Mouse (Mus musculus): Measurements from ENCODE around the gene Aqp2.
A peak's percentile ranks its signal among the peaks of the same experiment; 100 is the strongest.

Gene Aqp2

GRCm38 (mm10) chr15:99590429-99591084 is 11.7 kb downstream of the Aqp2 start, which contains the start of gene Aqp5:
Gene Aqp5, plus strand, starts transcription at chr15:99590782.
- DNase-seq (ENCODE audit: low spot score) = no peak

GRCm38 (mm10) chr15:99592177-99592576 is 13.3 kb downstream of the Aqp2 start:
- DNase-seq (ENCODE audit: low spot score) = no peak

DNA sequence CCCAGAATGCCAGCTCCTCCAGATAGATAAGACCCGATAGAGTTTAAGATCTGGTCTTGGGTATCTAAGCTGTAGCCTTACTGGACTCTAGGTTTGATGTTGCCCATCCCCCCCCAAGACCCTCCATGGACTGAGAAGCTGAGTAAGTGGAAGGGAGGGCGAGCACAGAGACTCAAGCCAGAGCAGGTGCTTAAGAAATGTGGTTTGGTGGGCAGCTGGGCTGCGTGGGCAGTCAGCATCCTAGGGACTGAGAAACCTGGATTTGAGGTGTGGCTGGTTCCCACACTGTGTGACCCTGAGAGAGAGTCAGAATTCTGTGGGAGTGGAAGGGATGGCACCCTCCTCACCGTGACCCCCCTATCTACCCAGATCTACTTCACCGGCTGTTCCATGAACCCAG is 14.0 kb downstream of the Aqp2 start:
- no peak for DNase-seq (ENCODE audit: low spot score)

- DNase-seq (ENCODE audit: low spot score) = no peak
Observed at GRCm38 (mm10) chr15:99594951-99595350, 16.1 kb downstream of the Aqp2 start.

GRCm38 (mm10) chr15:99596056-99596687 is 17.3 kb downstream of the Aqp2 start:
- DNase-seq (ENCODE audit: low spot score) = peak; percentile 75

DNA sequence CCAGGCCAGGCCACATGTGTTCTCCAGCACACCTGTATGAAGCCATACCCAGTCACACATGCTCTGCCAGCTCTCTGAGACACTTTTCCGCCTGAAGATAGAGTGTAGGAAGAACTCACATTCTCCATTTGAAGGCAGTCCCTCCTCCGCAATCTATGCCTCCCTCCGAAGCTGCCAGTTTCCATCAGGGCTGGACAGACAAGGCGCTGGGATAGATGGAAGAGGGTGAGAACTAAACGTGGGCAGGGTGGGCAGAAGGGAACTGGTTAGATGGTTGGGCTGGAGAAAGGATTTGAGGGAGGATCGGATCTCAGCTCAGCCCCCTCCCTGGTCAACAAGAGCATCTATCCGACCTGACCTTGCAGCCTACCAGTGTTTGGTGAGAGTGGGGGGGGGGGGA is 18.0 kb downstream of the Aqp2 start:
- no peak for DNase-seq (ENCODE audit: low spot score)

- no peak for DNase-seq (ENCODE audit: low spot score)
Observed at GRCm38 (mm10) chr15:99597596-99597995, 18.7 kb downstream of the Aqp2 start.

- DNase-seq (ENCODE audit: low spot score) = no peak
Observed at GRCm38 (mm10) chr15:99599245-99600070, 20.6 kb downstream of the Aqp2 start.

DNA sequence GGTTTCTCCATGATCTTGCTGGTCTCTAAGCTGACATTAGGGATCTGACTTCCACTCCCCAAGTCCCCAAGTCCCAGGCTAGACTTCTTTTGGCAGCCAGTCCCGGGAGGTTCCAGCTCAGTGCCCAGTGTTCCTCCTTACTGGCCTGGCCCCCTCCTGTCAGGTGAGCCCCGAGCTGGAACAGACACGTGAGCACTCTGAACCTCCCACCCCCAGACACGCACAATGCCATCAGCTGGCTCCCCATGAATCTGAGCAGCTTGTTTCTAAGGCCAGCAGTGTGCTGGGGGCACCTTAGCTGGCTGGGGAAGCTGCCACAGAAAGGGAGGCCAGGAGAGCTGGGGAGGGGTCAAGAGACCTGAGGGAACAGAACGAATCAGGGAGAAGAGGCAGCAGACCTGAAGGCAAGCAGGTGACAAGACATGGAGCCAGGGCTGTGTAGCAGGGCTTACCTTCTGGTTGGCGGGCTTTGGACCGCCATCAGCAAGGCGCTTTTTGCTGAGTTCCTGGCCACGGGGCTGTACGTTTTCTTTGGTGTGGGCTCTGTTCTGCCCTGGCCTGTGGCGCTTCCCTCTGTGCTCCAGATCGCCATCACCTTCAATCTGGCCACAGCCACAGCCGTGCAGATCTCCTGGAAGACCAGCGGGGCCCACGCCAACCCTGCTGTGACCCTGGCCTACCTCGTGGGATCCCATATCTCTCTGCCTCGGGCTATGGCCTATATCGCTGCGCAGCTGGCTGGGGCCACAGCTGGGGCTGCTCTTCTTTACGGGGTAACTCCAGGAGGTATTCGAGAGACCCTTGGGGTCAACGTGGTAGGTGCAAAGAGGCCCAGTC is 22.3 kb downstream of the Aqp2 start, which contains the start of gene Aqp6:
TSS of gene Aqp6 (plus strand) at position 415 of the 837 bp plus-strand sequence.
- no peak for DNase-seq (ENCODE audit: low spot score)

- no peak for DNase-seq (ENCODE audit: low spot score)
Observed at GRCm38 (mm10) chr15:99601823-99602120, 22.9 kb downstream of the Aqp2 start.

GRCm38 (mm10) chr15:99602206-99602820 is 23.5 kb downstream of the Aqp2 start:
- DNase-seq (ENCODE audit: low spot score) = no peak

DNA sequence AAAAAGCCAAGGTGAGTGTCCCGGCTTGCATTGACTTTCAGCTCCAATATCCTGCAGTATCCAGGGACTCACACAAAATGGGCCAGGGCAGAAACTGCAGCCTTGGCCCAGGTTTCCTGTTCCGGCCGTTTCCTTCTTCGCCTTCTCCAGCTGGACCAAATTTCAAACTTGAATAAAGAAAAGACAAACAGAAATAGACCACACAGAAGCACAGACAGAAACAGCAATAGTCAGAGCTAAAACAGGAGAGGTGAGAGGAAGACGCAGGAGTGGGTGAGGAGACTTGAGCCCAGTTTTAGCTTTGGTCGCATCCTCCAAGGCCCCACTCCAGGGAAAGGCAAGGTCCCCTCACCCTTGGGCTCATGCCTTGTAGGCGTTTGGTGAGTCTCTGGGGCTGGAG is 24.4 kb downstream of the Aqp2 start:
- no peak for DNase-seq (ENCODE audit: low spot score)

DNA sequence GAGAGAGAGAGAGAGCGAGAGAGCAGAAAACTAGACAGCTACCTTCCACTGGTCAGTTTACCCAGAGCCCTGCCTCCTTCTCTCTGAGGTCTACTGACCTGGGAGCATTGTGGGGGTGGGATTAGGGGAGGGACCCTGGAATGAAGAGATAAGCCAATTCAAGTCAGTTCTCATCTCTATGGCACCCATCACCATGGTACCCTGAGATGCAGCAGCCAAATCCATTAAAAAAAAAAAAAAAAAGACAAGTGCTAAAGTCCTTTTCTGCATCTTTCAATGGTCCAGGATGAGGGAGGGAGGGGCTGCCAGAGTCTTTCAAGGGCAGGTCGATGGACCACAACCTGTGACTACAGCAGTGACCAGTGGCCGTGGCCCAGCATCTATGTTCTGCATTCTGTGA is 26.7 kb downstream of the Aqp2 start:
- DNase-seq (ENCODE audit: low spot score) = no peak

DNA sequence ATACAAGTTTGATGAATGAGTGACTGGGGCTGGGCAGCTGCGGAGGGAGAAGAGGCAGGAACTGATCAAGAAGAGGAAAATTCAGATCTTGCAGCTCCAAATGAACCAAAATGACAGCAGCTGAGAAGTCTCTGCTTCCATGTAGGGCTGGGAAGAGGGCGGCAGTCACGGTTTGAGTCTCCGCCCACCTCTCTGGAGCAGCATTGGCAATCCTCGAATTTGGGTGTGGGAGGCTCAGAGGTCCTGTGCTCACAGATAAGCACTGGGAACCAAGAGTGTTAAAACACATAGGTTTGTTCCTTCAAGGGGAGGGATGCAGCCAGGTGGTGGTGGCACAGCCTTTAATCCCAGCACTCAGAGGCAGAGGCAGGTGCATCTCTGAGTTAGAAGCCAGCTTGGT is 27.7 kb downstream of the Aqp2 start:
- DNase-seq (ENCODE audit: low spot score) = no peak

GRCm38 (mm10) chr15:99607388-99608113 is 28.7 kb downstream of the Aqp2 start:
- no peak for DNase-seq (ENCODE audit: low spot score)

DNA sequence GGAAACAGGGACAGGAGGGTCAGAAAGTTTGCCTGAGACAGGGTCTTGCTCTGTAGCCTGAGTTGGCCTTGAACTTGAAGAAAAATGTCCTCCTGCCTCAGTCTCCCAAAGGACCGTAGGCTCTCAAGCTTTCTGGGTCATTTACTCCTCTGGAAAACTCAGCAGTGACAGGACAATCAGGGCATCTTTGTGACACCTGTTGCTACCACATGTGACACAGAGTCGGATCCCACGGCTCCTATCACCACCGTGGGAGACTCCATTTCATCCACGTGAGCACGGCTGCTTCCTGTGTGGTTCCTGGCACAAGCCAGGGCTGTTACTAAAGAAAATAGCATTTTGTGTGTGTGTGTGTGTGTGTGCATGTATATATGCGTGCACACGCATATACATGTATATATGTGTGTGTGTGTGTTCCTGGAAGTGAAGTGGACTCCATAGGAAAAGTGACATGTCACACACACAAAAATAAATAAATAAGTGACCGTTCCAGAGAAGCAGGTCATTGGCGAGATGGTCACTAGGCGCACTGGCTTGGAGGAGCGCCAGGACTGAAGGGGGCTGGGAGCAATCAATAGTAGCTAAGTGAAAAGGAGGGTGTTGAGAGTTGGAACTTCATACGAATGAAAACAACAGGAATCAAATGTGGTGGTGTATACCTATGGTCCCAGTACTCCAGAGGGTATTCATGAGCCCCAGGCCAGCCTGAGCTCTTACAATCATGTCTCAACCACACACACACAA is 29.7 kb downstream of the Aqp2 start:
- DNase-seq (ENCODE audit: low spot score) = no peak

- no peak for DNase-seq (ENCODE audit: low spot score)
Observed at GRCm38 (mm10) chr15:99611563-99611962, 32.7 kb downstream of the Aqp2 start.

GRCm38 (mm10) chr15:99614273-99614672 is 35.4 kb downstream of the Aqp2 start:
- no peak for DNase-seq (ENCODE audit: low spot score)

GRCm38 (mm10) chr15:99614753-99615152 is 35.9 kb downstream of the Aqp2 start:
- peak; percentile 27 for DNase-seq (ENCODE audit: low spot score)

GRCm38 (mm10) chr15:99615246-99615645 is 36.4 kb downstream of the Aqp2 start:
- DNase-seq (ENCODE audit: low spot score) = peak; percentile 44
